Mouse (Mus musculus) adrenal gland, postnatal 4 days (tissue): ENCODE results near the gene Ddx17. TPM values are rescaled to one million over a fixed set of nuclear protein-coding genes. Genes with fewer than 3 reads are reported as not detected.

Source experiments
- microRNA-seq: library from miRNA; unstranded; fragments of <30 nt; microRNA quantifications from one replicate; pipeline ENCODE4 v1.2.0, GENCODE M21; 2021
- total RNA-seq, 2 experiments: library from RNA; stranded (reverse); gene quantifications; 2 replicates each; pipeline ENCODE4 v1.2.3; 2021

Ddx17 gene
- total RNA-seq, 2 experiments from 2014 or later, result 457 to 487 TPM

Small RNA genes lying within 50 kb of the gene (microRNA-seq; reads per million reads assigned to microRNA genes)
- gene Gm27903, result not detected

Other genes with a start within 250 kb of the Ddx17 start
- 10 to 100 TPM; 25.3 to 28.2 TPM for gene Pla2g6, start 218.4 kb downstream of the Ddx17 start, total RNA-seq
- 1 to 10 TPM; 3.2 to 4.6 TPM for gene Maff, start 200.1 kb downstream of the Ddx17 start, total RNA-seq
- gene Tmem184b, start 143.2 kb downstream of the Ddx17 start, total RNA-seq, result 10 to 100 TPM; 45.7 to 47.4 TPM
- 100 to 1,000 TPM; 108 to 111 TPM for gene Csnk1e, start 91.2 kb downstream of the Ddx17 start, total RNA-seq
- under 1 TPM; 0.22 to 0.28 TPM for gene Kcnj4, start 41.5 kb downstream of the Ddx17 start, total RNA-seq
- gene Kdelr3, start 30.3 kb downstream of the Ddx17 start, total RNA-seq, result 10 to 100 TPM; 13.0 to 13.2 TPM
- 1 to 10 TPM; 5.1 to 5.7 TPM for gene Dmc1, start 58.4 kb upstream of the Ddx17 start, total RNA-seq
- 1 to 10 TPM; 5.3 to 5.6 TPM for gene Fam227a, start 112.2 kb upstream of the Ddx17 start, total RNA-seq
- gene Cby1, start 112.5 kb upstream of the Ddx17 start, total RNA-seq, result 10 to 100 TPM; 27.4 to 32.6 TPM
- 100 to 1,000 TPM; 150 to 153 TPM for gene Tomm22, start 124.1 kb upstream of the Ddx17 start, total RNA-seq
- 10 to 100 TPM; 29.3 to 33.5 TPM for gene Josd1, start 141.2 kb upstream of the Ddx17 start, total RNA-seq
- 10 to 100 TPM; 32.4 to 37.0 TPM for gene Gtpbp1, start 144.1 kb upstream of the Ddx17 start, total RNA-seq
- 10 to 100 TPM; 53.3 to 56.7 TPM for gene Sun2, start 195.8 kb upstream of the Ddx17 start, total RNA-seq
- gene Dnal4, start 231.1 kb upstream of the Ddx17 start, total RNA-seq, result 10 to 100 TPM; 25.3 to 25.6 TPM